Mouse (Mus musculus) c-Kit-negative CD71-positive TER-119-positive erythroid progenitor cells, embryonic 14.5 days (primary cell): Measurements from ENCODE around the gene Oprd1.

Experiments used
- DNase-seq: peaks from one replicate; pipeline ENCODE4 v3.0.0-alpha.2; 2013; ENCODE audit warnings: low read depth, low spot score

The Oprd1 gene

DNA sequence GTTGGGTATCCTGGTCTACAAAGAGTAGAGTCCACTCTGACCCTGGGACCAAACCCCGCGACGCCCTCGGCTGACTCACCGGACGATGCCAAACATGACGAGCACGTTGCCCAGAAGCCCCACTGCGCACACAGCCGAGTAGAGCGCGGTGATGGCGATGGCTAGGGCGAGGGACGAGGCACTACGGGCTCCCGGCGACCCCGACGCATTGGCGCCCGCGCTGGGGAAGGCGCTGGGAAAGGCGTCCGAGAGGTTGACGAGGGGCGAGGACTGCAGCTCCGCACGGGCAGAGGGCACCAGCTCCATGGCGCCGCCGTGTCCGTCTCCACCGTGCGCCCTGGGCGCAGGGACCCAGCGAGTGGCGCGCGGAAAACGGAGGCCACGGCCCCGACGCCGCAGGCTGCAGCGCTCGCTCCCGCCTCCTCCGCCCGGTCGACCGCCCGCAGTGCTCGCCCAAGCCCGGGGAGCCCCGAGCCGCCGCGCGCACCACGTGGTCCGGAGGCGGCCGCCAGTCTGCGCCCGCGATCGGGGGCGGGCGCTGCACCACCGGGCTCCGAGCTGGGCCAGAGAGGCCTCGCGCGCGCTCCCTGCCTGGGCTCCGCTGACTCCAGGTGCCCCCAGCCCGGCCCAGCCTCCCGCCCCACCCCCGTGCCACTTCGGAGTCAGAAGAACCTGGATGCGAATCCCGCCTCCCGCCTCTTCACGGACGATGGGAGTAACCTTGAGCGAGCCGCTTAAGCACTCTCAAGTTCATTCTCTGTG, at the start of gene Oprd1:
TSS of gene Oprd1 (minus strand) at position 407 of the 762 bp plus-strand sequence.
- no peak for DNase-seq

DNA sequence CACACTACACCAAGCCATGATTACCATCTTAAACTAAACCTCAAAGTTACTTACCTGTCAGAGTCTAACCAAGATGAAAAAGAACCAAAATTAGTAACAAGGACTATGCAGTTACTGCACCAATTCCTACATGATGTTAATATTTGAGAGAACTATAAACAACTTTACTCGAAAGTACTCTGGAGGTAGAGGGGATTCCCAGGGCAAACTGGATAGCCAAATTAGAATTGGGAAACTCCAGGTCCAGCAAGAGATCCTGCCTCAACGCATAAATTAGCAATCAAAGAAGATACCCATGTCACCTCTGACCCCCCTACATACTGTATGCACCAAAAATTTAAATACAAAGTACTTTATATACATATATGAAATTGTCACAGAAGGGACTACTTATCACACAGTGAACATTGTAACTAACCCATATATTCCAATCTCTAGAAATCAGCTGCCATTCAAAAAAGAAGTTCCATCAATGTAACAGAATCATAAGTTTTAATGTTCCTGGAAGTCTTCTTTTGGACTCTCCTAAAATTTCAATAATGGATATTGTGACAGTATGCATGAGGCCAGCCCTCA, 43.6 kb upstream of the Oprd1 start:
- no peak for DNase-seq

DNA sequence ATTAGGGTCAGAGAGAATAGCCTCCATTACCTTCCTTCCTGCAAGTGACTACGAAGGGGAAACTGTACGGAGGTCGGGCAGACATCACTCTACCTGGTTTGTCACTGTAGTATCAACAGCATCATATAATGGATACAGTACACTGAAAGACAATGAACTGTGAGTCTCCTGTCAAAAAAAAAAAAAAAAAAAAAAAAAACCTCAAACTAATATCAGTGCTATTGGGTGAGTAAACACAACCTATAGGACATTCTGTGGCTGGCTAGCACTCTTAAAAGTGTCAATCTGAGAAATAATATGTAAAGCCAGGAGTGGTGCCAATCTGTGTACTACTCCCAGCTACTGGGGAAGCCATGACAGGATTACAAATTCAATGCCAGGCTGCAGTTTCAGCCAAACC, 38.9 kb upstream of the Oprd1 start:
- no peak for DNase-seq

DNA sequence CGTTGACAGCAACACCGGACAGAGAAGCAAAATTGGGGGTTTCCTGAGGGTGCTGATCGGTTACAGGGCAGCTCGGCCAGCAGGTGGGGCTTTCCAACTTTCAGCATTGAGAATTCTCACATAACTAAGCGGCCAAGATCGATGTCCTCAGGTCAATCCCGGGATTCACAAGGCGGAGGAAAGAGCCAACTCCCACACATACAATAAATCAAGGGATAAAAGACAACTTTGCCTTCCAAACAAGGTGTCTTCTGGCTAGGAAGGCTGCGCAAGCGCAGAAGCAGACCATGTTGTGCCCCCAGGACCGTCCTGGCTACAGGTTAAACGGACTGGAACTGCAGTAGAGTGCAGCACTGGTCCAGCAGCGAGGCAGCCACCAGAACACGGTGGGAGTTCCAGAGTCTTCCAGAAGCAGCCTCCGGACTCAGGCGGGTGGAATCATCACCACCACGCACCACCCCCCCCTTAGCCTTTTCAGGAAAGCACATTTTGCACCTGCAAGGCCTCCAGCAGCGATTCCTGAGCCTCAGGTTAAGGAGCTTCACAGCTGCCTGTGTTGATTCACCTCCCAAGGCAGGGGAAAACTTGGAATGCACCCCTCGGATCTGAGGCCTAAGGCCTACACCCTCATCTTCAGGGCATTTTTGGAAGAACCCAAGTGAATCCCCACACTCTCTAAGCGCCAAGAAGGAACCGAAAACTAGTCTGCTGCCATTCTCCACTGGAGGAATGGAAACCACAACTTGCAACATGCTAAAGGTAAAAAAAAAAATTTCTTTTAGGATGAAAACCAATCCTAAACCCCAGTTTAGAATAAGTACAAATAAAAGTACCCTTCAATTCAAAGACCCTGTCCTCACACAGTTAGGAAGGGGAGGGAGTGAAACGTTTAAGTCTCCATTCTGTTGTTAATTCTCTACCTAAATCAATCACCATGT, 37.7 kb upstream of the Oprd1 start:
- no peak for DNase-seq

DNA sequence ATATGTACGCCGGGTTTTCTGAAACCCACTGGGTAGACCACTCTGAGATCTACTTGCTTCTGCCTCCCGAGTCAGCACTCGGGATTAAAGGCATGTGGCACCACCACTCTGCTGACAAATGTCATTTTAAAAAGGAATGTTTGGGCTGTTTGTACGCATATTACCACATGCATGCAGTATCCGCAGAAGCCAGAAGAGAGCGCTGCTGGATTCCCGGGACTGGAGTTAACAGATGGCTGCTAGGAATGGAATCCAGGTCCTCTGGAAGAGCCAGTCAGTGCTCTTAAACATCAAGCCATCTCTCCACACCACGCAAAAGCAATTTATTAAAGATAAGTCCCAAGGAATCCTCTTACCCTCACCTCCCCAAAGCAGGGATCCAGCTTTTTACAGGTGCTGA, 36.4 kb upstream of the Oprd1 start:
- no peak for DNase-seq

DNA sequence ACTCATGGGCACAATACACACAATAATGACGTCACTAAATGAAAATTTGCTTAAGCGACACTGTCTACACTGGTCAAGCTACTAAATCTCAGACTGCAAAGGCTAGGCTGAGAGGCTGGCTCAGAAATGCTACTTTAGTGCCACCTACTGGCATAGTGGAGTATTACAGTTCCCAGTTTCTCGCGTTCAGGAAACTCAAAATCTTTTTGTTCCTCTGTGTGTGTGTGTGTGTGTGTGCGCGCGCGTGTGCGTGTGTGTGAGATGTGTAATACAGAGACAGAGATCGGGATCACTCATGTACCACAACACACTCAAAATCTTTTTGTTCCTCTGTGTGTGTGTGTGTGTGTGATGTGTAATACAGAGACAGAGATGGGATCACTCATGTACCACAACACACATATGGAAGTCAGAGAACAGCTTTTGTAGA, 34.4 kb upstream of the Oprd1 start:
- peak; percentile 63 for DNase-seq

DNA sequence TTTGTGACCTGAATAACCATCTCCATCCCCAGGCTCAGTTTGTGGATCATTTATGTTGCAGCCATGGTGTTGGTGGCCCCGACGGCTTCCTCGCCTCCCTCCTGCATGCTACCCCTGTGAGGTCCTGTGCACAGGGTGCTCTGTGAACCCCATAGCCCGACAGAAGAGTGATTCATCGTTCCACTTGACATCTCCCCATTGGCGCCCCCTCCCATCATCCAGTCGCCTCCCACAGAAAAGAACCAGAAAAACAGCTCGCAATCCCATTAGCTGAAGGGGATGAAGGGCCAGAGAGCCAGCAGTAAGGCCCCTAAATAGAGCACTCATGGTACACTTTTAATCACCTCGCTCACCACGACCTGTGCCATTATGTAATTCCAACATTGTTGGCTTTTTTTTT, 32.2 kb upstream of the Oprd1 start:
- no peak for DNase-seq

DNA sequence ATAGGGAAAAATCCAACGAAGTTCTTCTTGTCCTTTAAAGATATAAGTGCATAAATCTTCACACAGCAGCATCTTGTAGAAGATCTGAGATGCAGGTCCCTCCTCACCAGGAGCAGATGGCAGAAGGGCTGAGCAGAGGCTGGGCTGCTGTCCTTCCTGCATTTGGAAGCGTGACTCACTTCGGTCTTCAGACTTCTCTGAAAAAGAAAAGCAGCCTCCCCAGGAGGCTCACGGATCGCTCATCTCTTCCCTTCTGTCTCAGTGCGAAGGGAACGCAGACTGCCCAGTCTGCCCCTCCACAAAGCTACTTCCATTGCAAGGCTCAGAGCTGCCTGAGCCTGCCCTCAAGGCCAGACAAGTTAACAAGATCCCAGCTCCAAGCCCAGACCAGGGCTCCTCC, 26.6 kb upstream of the Oprd1 start:
- no peak for DNase-seq

DNA sequence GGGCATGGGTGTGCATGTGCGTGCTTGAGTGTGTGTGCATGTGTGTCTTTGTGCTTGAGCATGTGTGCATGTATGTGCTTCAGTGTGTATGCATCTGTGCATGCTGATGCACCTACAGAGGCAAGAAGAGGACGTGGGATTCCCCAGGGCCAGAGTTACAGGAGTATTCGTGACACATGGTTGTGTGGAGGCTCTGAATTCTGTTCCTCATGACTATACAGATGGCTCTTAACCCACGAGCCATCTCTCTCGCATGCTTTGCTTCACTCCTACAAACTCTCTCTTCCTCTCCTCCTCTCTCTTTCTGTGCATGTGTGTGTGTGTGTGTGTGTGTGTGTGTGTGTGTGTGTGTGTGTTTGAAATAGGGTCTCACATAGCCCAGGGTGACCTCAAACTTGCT, 25.5 kb upstream of the Oprd1 start:
- no peak for DNase-seq

DNA sequence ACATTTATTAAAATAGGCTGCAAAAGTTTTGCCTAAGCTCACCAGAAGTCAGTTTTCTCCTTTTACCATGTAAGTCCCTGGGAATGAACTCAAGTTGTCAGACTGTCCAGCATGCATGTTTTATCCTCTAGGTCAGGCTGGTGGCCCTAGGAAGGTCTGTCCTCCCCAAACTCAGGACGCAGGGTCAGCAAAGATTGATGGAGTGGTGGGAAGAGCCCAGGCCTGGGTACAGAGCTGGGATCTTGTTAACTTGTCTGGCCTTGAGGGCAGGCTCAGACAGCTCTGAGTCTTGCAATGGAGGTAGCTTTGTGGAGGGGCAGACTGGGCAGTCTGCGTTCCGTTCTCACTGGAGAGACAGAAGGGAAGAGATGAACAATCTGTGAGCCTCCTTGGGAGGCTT, 25.0 kb upstream of the Oprd1 start:
- DNase-seq, result no peak

DNA sequence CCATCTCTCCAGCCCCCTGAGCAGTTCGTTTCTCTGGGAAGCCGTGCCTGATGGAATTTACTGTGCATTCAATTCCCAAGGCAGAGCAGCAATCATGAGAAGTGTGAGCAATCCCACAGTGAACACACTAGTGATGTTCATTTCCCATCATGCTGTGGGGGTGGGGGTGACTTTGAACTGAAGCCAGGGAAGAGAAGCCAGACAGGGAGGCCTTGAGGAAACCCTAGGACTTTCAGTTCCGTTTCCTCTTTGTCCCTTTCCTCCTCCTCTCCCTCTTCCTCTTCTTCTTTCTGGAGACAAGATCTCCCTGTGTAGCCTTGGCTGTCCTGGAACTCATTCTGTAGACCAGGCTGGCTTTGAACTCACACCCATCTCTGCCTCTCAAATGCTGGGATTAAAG, 23.1 kb upstream of the Oprd1 start:
- DNase-seq, result no peak

DNA sequence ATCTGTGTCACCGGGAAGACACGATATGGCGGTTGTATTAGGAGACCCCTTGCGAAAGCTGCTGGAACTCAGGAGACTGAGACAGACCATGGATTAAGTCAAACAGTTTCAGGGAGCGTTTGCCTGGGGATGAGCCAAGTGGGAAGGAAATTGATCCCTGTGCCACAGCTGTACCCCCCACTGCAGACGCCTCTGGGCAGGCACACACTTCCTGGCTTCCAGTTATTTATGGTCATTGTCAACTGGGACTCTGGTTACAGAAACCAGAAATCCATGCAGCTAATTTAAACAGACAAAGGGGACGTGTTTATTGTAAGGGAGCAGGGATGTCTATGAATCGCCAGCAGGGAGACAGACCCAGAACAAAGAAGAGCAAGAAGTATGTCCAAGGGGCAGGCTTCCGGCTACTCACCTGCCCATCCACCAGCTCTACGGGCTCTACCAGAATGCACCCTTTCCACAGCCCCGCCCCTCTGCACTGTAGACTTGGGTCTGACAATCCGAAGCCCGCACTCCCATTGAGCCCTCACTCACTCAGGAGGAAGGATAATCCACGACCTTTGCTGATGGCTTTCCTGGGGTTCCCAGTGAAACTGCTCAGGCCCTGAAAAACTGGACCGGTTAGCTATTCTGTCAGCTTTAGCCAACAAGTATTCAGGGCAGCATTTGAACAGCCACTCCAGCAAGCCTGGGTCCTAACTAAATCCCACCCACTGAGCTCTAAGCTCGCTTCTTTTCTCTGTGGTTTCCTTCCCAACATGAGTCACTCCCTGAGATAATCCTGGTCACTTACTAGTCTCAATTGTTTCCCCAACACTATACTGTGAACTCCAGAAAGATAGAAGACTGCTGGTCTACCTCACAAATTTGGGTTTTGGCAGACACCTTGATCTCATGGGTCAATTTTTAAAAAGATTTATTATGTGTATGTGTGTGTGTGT, 22.3 kb upstream of the Oprd1 start:
- no peak for DNase-seq

DNA sequence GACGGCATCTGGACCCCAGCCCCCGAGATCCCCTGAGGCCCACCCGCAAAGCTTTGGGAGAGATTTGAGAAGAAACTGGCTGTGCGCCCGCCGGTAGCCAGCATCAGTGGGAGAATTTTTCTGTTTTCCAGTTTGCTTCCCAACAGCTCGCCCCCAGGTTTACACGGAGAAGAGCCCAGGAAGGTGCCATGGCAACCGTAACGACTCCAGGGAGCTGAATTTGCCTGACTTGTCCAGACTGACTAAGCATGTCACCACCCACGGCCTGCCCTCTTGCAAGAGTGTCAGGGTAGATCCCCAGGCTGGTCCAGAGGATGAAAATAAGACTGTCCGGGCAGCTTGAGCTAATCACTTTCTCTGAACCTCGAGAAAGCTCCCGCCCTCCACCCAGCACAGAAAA, 21.4 kb upstream of the Oprd1 start:
- DNase-seq, result no peak

DNA sequence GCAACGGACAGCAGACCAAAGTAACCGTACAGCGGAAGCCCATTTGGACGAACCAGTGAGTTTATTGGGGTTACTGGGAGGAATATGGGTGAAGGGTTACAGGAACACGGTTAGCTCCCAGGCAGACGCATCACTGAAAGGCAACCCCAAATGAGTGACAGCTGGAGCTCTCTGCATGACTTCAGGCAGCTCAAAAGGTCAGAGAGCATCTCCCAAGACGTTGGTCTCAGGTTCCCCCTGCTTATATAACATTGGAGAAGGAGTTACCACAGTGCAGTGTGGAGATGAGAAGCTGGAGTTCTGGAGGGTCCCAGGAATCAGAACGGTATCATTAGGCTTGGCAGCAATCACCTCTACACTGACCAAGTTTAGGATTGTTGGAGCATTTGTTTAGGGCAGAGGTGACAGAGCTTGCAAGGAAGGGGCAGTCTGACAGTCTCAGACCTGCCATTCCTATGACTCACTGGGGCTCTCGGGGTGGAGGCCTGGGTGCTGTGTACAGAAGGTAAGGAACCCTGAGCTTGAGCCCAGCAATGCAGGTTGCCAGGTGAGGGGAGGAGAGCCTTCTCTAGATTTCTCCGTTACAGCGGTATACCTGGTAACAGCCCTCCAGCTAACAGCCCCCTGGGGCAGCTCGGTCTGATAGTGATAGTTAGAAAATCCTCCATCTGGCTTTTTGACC, 12.8 kb upstream of the Oprd1 start:
- no peak for DNase-seq

DNA sequence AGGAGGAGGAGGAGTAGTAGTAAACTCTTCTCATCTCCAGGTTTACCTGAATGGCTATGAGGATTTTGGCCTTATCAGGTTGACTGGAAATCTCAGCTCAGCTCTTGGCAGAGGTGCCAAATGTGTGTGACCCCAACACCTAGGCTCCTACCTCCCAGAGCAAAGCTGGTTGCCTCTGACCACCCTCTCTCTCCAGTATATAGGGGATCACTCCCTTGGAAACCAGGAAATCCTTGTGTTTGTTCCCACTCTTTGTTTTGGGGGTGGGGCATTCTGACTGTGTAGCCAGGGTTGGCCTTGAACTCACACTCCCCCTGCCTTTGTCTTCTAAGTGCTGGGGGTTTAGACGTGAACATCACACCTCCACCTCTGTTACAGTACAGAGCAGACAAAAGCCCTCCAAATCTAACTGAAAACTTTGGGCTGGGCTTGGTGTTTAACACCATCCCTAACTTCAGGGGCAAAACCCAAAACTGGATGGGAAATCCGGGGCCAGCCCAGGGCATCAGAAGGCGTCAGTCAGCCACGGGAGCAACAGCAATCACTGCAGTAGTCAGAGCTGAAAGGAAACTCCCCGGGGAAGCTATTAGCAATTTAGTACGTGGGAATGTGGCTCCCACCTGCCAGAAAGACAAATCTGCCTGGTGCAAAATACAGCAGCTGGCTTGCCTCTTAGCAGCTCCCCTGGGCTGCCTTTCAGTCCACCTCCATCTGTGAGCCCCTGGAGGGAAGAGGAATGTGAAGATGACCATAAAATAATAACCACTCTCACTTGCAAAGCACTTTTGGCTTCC, 10.8 kb upstream of the Oprd1 start:
- DNase-seq, result no peak

DNA sequence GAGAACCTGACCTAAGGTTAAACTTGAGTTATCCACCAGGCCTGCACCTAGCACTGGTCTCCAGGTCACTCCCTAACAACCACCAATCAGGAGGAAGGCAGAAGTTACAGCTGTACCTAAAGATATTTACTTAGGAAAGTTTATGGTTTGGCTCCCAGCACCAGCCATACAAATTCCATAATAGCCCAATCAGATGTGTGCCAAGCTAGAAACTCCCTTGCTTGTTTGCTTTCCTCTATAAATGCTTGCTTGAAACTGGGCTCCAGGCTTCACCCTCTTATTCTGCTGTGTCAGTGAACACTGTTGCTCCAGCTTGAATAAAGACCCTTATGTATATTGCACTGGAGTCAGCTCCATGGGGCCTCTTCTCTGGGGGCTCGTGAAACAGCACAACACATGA, 7.4 kb upstream of the Oprd1 start:
- DNase-seq, result no peak

DNA sequence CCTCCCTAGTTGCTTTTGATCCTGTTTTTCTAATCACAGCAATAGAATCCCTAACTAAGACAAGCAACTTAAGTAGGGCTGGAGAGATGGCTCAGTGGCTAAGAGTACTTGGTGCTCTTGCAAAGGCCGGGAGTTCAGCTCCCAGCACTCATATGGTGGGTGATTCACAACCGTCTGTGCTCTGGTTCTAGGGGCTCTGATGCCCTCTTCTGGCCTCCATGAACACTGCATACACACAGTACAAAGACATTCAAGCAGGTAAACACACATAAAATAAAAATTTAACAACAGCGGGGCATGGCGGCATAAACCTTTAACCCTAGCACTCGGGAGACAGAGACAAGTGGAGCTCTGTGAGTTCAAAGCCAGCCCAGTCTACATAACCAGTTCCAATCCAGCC, 1.9 kb upstream of the Oprd1 start:
- no peak for DNase-seq

DNA sequence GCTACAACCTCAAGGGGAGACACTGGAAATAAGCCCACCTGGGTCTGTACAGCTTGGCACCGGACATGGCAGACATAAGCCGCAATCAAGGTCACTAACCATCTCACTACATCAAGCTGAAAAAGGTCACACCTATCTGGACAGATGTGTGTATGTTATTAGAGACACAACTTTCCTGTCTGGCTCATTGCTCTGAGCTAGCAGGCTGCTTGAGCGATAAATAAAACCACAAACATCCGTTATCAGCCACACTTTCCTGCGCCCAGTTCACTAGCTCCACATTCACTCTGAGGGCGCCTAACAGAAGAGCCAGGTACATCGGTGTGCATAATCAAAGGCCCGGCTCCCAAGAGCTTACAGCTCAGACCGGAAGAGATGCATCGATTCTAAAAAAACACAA, 806 bp upstream of the Oprd1 start:
- no peak for DNase-seq

DNA sequence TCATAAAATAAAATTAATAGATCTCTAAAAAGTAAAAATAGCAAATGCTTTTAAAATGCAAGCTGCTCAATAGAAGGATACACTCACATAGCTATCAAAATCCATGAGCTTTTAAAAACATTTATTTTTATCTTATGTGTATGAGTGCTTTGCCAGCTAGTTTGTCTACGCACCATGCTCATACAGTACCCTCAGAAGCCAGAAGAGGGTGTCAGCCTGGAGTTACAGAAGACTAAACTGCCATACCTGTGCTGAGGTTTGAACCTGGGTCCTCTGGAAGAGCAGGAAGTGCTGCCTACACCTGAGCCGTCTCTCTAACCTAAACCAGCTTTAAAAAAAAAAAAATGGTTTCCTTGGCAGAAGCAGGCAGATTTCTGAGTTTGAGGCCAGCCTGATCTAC, 5.6 kb downstream of the Oprd1 start:
- no peak for DNase-seq

DNA sequence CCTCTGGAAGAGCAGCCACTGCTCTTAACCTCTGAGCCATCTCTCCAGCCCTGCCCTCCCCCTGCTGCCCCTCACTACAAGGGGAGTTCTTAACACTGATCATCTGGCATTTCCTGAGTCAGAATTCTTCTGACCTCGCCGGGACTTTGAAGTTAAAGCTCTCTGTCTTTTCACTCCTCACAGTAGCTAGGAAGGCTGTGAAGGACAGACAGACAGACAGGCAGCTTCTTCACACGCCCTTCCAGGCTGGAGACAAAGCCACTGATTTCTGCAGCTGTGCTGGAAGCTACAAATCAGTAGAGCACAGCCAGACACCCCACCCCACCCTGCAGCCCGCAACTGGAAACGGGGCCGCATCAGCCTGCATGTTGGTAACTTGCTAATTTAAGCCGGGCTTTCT, 7.3 kb downstream of the Oprd1 start:
- no peak for DNase-seq
